17 mouse cellular contexts compared by ENCODE assay signal in the genomic region with DNA sequence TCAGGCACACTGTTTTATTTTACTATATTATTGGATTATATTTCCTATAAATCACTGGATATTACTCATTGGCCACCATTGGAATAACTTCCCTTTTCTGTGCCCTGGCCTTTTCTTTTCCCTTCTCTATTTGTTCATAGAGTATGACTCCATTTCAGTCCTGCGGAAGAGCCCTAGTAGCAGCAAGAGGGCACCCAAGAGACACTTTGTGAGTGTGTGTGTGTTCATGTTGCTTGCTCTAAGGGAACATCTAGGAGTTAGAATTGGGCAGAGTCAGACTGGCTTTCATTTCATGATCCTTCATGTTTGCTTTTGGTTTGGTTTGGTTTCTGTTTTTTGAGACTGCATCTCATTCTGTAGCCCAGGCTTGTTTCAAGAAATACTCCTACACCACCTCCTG.
DNase-seq lines count a peak whose midpoint lies in the region; TF ChIP-seq lines count a peak whose summit lies in the region.
"Had no signal": no experiment of that assay in that cellular context is flagged by ENCODE, and none has a peak within 500 bp of the region (broad histone marks: within the 10 kb centered on the region; RNA-seq: fewer than 3 reads in every experiment).

No protein-coding gene starts in this region.

- 0 out of 2 replicates have a peak, but pooled peaks have one; percentile 29 for TF ChIP-seq EP300 in heart, adult 2 months (IDR thresholded peaks at IDR 0.05; ENCODE audit: insufficient read depth, low read depth, low read length)
- TF ChIP-seq EP300 in CH12.LX (IDR thresholded peaks at IDR 0.05; ENCODE audit: low read length) = no peak

- H3K4me1 ChIP-seq in heart, adult 2 months (ENCODE audit: control insufficient read depth, insufficient read depth, low read length) = peaks cover 13% of the 10 kb centered on the region
- H3K4me1 ChIP-seq in heart, embryonic 10.5 days = peaks cover 9% of the 10 kb centered on the region; the same call in 1 of the 2 replicates
- no peaks in the 10 kb centered on the region; the same call in 1 of the 2 replicates for H3K4me1 ChIP-seq in liver, adult 2 months (ENCODE audit: control insufficient read depth, insufficient read depth, low read length)
- H3K4me1 ChIP-seq in CH12.LX (ENCODE audit: control insufficient read depth in 1 of 2, insufficient read depth in 2 of 2) = peaks cover 17 to 63% of the 10 kb centered on the region in 2 experiments
- H3K4me1 ChIP-seq: hindbrain, embryonic 12.5 days; liver, embryonic 15.5 days; neural tube, embryonic 12.5 days had no signal

- no peaks in the 10 kb centered on the region for H3K9me3 ChIP-seq in heart, embryonic 10.5 days
- H3K9me3 ChIP-seq in CH12.LX (replicated peaks; ENCODE audit: low read length) = peaks cover 2% of the 10 kb centered on the region
- H3K9me3 ChIP-seq: hindbrain, embryonic 12.5 days; limb, embryonic 10.5 days; liver, embryonic 15.5 days; neural tube, embryonic 12.5 days had no signal

- H3K4me3 ChIP-seq in heart, adult 2 months = no peak overlapping the region
- no peak overlapping the region for H3K4me3 ChIP-seq in heart, embryonic 10.5 days
- H3K4me3 ChIP-seq in liver, adult 2 months (ENCODE audit: insufficient read depth, low read depth, low read length) = no peak overlapping the region
- no peak overlapping the region for H3K4me3 ChIP-seq in CH12.LX (replicated peaks in 1 of 3; ENCODE audit: low read depth in 2 of 3, low read length in 2 of 3, poor library complexity in 1 of 3)
- H3K4me3 ChIP-seq: hindbrain, embryonic 12.5 days; limb, embryonic 10.5 days; liver, embryonic 15.5 days; neural tube, embryonic 12.5 days had no signal

- 33% methylated on average over 1 of the region's 1 CpGs for WGBS in heart, adult 2 months
- WGBS in heart, embryonic 10.5 days = 86% methylated on average over 1 of the region's 1 CpGs
- 61% methylated on average over 1 of the region's 1 CpGs for WGBS in liver, adult 2 months

- no peak overlapping the region for H3K9ac ChIP-seq in heart, adult 2 months (ENCODE audit: low read depth, low read length)
- H3K9ac ChIP-seq in liver, adult 2 months (ENCODE audit: low read depth, low read length) = no peak overlapping the region
- H3K9ac ChIP-seq in CH12.LX (ENCODE audit: insufficient read depth, low read depth) = no peak overlapping the region
- H3K9ac ChIP-seq: hindbrain, embryonic 12.5 days; liver, embryonic 15.5 days; neural tube, embryonic 12.5 days had no signal

- H3K79me2 ChIP-seq in heart, adult 2 months (replicated peaks; ENCODE audit: control insufficient read depth, insufficient read depth, low read length) = no peaks in the 10 kb centered on the region
- H3K79me2 ChIP-seq in liver, adult 2 months (ENCODE audit: control insufficient read depth, insufficient read depth, low read length) = no peaks in the 10 kb centered on the region
- no peaks in the 10 kb centered on the region for H3K79me2 ChIP-seq in CH12.LX (replicated peaks; ENCODE audit: control insufficient read depth, extremely low read depth, insufficient read depth, poor library complexity, severe bottlenecking)

- TF ChIP-seq RAD21 in CH12.LX (IDR thresholded peaks at IDR 0.05; ENCODE audit: low read depth, low read length) = peak; percentile 63

- peak overlapping the region; percentile 45 for H3K4me2 ChIP-seq in CH12.LX (ENCODE audit: insufficient read depth, low read depth, poor library complexity, severe bottlenecking)
- H3K4me2 ChIP-seq: hindbrain, embryonic 12.5 days; liver, embryonic 15.5 days; neural tube, embryonic 12.5 days had no signal

- dilution Hi-C loops in CH12.LX (cut with MboI; ENCODE audit: extremely low pct_ligation_motif_present, extremely low pct_unique_long_range_greater_than_20kb, low sequenced_read_pairs) = no loop called here

- in situ Hi-C loops in CH12.LX (cut with MboI; ENCODE audit: low pct_ligation_motif_present, low pct_unique_long_range_greater_than_20kb, low sequenced_read_pairs) = loop anchor here (25.0 kb wide), 1 partner anchor 293 kb away; no protein-coding TSS in a partner anchor

- no peaks in the 10 kb centered on the region for H3K27me3 ChIP-seq in heart, adult 2 months (ENCODE audit: control insufficient read depth, insufficient read depth, low read length)
- H3K27me3 ChIP-seq in heart, embryonic 10.5 days (ENCODE audit: insufficient read depth, poor library complexity, severe bottlenecking) = no peaks in the 10 kb centered on the region
- H3K27me3 ChIP-seq in liver, adult 2 months (ENCODE audit: control insufficient read depth, insufficient read depth, low read length) = no peaks in the 10 kb centered on the region
- H3K27me3 ChIP-seq in CH12.LX (replicated peaks) = no peaks in the 10 kb centered on the region
- H3K27me3 ChIP-seq: hindbrain, embryonic 12.5 days; liver, embryonic 15.5 days; neural tube, embryonic 12.5 days had no signal

- peaks cover 15% of the 10 kb centered on the region for H3K36me3 ChIP-seq in heart, adult 2 months (ENCODE audit: control insufficient read depth, insufficient read depth, low read length)
- H3K36me3 ChIP-seq in heart, embryonic 10.5 days = peaks cover 40% of the 10 kb centered on the region
- peaks cover 15% of the 10 kb centered on the region for H3K36me3 ChIP-seq in liver, adult 2 months (ENCODE audit: control insufficient read depth, insufficient read depth, low read length)
- peaks cover 8 to 48% of the 10 kb centered on the region in 2 experiments for H3K36me3 ChIP-seq in CH12.LX (replicated peaks in 1 of 2; ENCODE audit: control insufficient read depth in 1 of 2, insufficient read depth in 1 of 2, low read length in 1 of 2)

- TF ChIP-seq CTCF in heart, adult 2 months (IDR thresholded peaks at IDR 0.05) = peak; percentile 77
- TF ChIP-seq CTCF in liver, adult 2 months (IDR thresholded peaks at IDR 0.05; ENCODE audit: low read depth, low read length) = peak; percentile 19; the same call in 1 of the 2 replicates
- peak in 1 of 2 experiments; percentile 65; a peak in 2 of 4 replicates for TF ChIP-seq CTCF in CH12.LX (conservative IDR thresholded peaks at IDR 0.05 in 1 of 2, IDR thresholded peaks at IDR 0.05 in 1 of 2; ENCODE audit: low read depth in 2 of 2, low read length in 2 of 2)

- no peak overlapping the region; the same call in 1 of the 2 replicates for H3K27ac ChIP-seq in heart, adult 2 months
- no peak overlapping the region for H3K27ac ChIP-seq in heart, embryonic 10.5 days
- H3K27ac ChIP-seq in liver, adult 2 months (replicated peaks; ENCODE audit: insufficient read depth, low read depth, low read length) = no peak overlapping the region
- H3K27ac ChIP-seq in CH12.LX (ENCODE audit: insufficient read depth, low read depth) = no peak overlapping the region
- H3K27ac ChIP-seq: hindbrain, embryonic 12.5 days; limb, embryonic 10.5 days; liver, embryonic 15.5 days; neural tube, embryonic 12.5 days had no signal

- intact Hi-C loops in heart, adult 2 months (cut with DNase I) = loop anchor here (5.0 kb wide), 2 partner anchors 38 to 88 kb away; no protein-coding TSS in a partner anchor

- no peak for TF ChIP-seq POLR2A in heart, adult 2 months (IDR thresholded peaks at IDR 0.05; ENCODE audit: insufficient read depth, low read depth, low read length)
- TF ChIP-seq POLR2A in liver, adult 2 months (IDR thresholded peaks at IDR 0.05; ENCODE audit: extremely low read depth, insufficient read depth, low read length) = no peak
- TF ChIP-seq POLR2A in CH12.LX (IDR thresholded peaks at IDR 0.05; ENCODE audit: low read depth, low read length) = no peak

- peak in 1 of 2 experiments; percentile 24 for DNase-seq in heart, adult 2 months
- DNase-seq in heart, embryonic 10.5 days (ENCODE audit: low spot score) = no peak
- DNase-seq in liver, adult 2 months (ENCODE audit: extremely low read depth, low read depth, low spot score) = peak; percentile 28
- DNase-seq in liver (no peak), CH12.LX (ENCODE audit: extremely low read depth) (no peak)
- peak; percentile 40 for DNase-seq in brain, adult 2 months (ENCODE audit: low read depth, low spot score)
- no peak for DNase-seq in thymus, postnatal 4 days
- DNase-seq: cerebellum, adult 11-12 months; gastrocnemius, postnatal 25 days; kidney, adult 11 months; kidney, postnatal 4 days; right cerebral cortex, postnatal 4 days; thymus, adult 18-20 months had no signal

TF ChIP-seq in CH12.LX, 34 proteins besides CTCF, POLR2A, EP300 and RAD21:
- TF ChIP-seq ELF1 (IDR thresholded peaks at IDR 0.05; ENCODE audit: low read depth, low read length) = no peak
- TF ChIP-seq ZC3H11A (IDR thresholded peaks at IDR 0.05; ENCODE audit: low read depth, low read length) = peak; percentile 6; the same call in 1 of the 2 replicates
- 0 out of 2 replicates have a peak, but pooled peaks have one; percentile 30 for TF ChIP-seq IRF4 (IDR thresholded peaks at IDR 0.05; ENCODE audit: low read depth, low read length)
- TF ChIP-seq POLR2AphosphoS2 (IDR thresholded peaks at IDR 0.05; ENCODE audit: low read depth, low read length) = no peak
- no peak for TF ChIP-seq E2F4 (IDR thresholded peaks at IDR 0.05; ENCODE audit: insufficient replicate concordance, low read depth, low read length)
- TF ChIP-seq SMC3 (IDR thresholded peaks at IDR 0.05; ENCODE audit: low read depth, low read length) = peak; percentile 68
- TF ChIP-seq USF2 (conservative IDR thresholded peaks at IDR 0.05; ENCODE audit: low read depth, low read length) = no peak
- no peak for TF ChIP-seq NELFE (IDR thresholded peaks at IDR 0.05; ENCODE audit: low read depth, low read length)
- TF ChIP-seq HCFC1 (IDR thresholded peaks at IDR 0.05; ENCODE audit: low read depth, low read length) = no peak
- no peak for TF ChIP-seq ZNF384 (IDR thresholded peaks at IDR 0.05; ENCODE audit: low read depth, low read length)
- TF ChIP-seq NRF1 (IDR thresholded peaks at IDR 0.05; ENCODE audit: low read depth, low read length) = no peak

Comparison
In these comparisons a context has a peak if more than half of its experiments do, and no peak if none do; other contexts are left out.
1. DNase-seq: peak in liver, adult 2 months (single experiment) and brain, adult 2 months (single experiment); none in heart, embryonic 10.5 days (single experiment), liver (single experiment), CH12.LX (single experiment) and thymus, postnatal 4 days (single experiment).